Mouse (Mus musculus): ENCODE data around the gene Sept7.

GRCm38 (mm10) chr9:25252283-25252726, at the start of gene Sept7:
- no peak for TF ChIP-seq CTCF (IDR thresholded peaks at IDR 0.05; ENCODE audit: extremely low read depth, insufficient read length, insufficient replicate concordance, low read depth, low read length)
- peak; percentile 90 for TF ChIP-seq POLR2A (IDR thresholded peaks at IDR 0.05; ENCODE audit: low read depth, low read length)

All from small intestine, adult 2 months (tissue).